Mouse (Mus musculus) fat pad, adult 2 months (tissue): ENCODE measurements around the gene Setdb1.
"Not testable (repeated sequence)": the region's sequence is repeated elsewhere in the genome, so short reads cannot be mapped to it uniquely, and the experiment has no call there.

Source experiments
- DNase-seq: peaks from one replicate; pipeline ENCODE4 v3.0.0-alpha.2; 2011; ENCODE audit warnings: low read depth, low spot score; ENCODE audit errors: extremely low read depth

Gene Setdb1

GRCm38 (mm10) chr3:95356701-95357449 is at the start of gene Setdb1:
Gene Setdb1 (minus strand): TSS chr3:95357202.
- peak; percentile 61 for DNase-seq

GRCm38 (mm10) chr3:95402741-95403140 is 45.7 kb upstream of the Setdb1 start, which contains the start of gene 4930558C23Rik:
Gene 4930558C23Rik (minus strand): TSS chr3:95402841.
- no peak for DNase-seq

- DNase-seq = no peak
Measured at GRCm38 (mm10) chr3:95394385-95394784, 37.4 kb upstream of the Setdb1 start.

- no peak for DNase-seq
Measured at GRCm38 (mm10) chr3:95385401-95386075, 28.5 kb upstream of the Setdb1 start.

GRCm38 (mm10) chr3:95373208-95373607 is 16.2 kb upstream of the Setdb1 start:
- no peak for DNase-seq

GRCm38 (mm10) chr3:95370101-95370500 is 13.1 kb upstream of the Setdb1 start:
- DNase-seq = no peak

GRCm38 (mm10) chr3:95360276-95360675 is 3.3 kb upstream of the Setdb1 start:
- DNase-seq = not testable (repeated sequence)

- DNase-seq = no peak
Measured at GRCm38 (mm10) chr3:95357746-95358145, 744 bp upstream of the Setdb1 start.

GRCm38 (mm10) chr3:95355911-95356544 is 974 bp downstream of the Setdb1 start:
- not testable (repeated sequence) for DNase-seq

- no peak for DNase-seq
Measured at GRCm38 (mm10) chr3:95349491-95349890, 7.5 kb downstream of the Setdb1 start.

GRCm38 (mm10) chr3:95348343-95348742 is 8.7 kb downstream of the Setdb1 start:
- not testable (repeated sequence) for DNase-seq

- no peak for DNase-seq
Measured at GRCm38 (mm10) chr3:95346454-95346853, 10.5 kb downstream of the Setdb1 start.

GRCm38 (mm10) chr3:95343356-95344000 is 13.5 kb downstream of the Setdb1 start:
- DNase-seq = not testable (repeated sequence)

- DNase-seq = no peak
Measured at GRCm38 (mm10) chr3:95338251-95338650, 18.8 kb downstream of the Setdb1 start.

- DNase-seq = no peak
Measured at GRCm38 (mm10) chr3:95337345-95337744, 19.7 kb downstream of the Setdb1 start.

- no peak for DNase-seq
Measured at GRCm38 (mm10) chr3:95331528-95331927, 25.5 kb downstream of the Setdb1 start.

- DNase-seq = peak; percentile 92
Measured at GRCm38 (mm10) chr3:95328803-95329404, 28.1 kb downstream of the Setdb1 start.

- DNase-seq = no peak
Measured at GRCm38 (mm10) chr3:95324454-95325144, 32.4 kb downstream of the Setdb1 start.

- DNase-seq = no peak
Measured at GRCm38 (mm10) chr3:95323429-95323828, 33.6 kb downstream of the Setdb1 start.
